Mouse (Mus musculus) forebrain, embryonic 11.5 days (tissue): Measurements from ENCODE around the gene Foxp1. TPM values are rescaled to one million over a fixed set of nuclear protein-coding genes. Genes with fewer than 3 reads are reported as not detected.

Experiments used
- ATAC-seq: fragments of 200-750 bp; cut with Nextera tagmentation; replicated peaks from 2 replicates; pipeline ENCODE4 v1.8.0; 2017; ENCODE audit warnings: moderate TSS enrichment; ENCODE audit not compliant: low FRiP score
- DNase-seq: peaks from one replicate; pipeline ENCODE4 v3.0.0-alpha.2; 2017; ENCODE audit warnings: low spot score
- H3K27ac ChIP-seq: fragments of 300-500 bp; sonication (generic); 2 replicates; pipeline ENCODE4 v1.5.1; 2014; ENCODE audit warnings: low read depth, low read length
- H3K27me3 ChIP-seq: fragments of 300-500 bp; sonication (generic); 2 replicates; pipeline ENCODE4 v1.6.1; 2014; ENCODE audit warnings: mild to moderate bottlenecking, low read length, mixed read lengths; ENCODE audit not compliant: control insufficient read depth, insufficient read depth
- H3K36me3 ChIP-seq: fragments of 300-500 bp; sonication (generic); 2 replicates; pipeline ENCODE4 v1.6.1; 2014; ENCODE audit warnings: mild to moderate bottlenecking, low read length, moderate library complexity, mixed read lengths; ENCODE audit not compliant: control insufficient read depth, insufficient read depth
- H3K4me1 ChIP-seq: fragments of 300-500 bp; sonication (generic); replicated peaks from 2 replicates; pipeline ENCODE4 v1.6.1; 2014; ENCODE audit warnings: low read length, mixed read lengths; ENCODE audit not compliant: control insufficient read depth, insufficient read depth
- H3K4me2 ChIP-seq: fragments of 300-500 bp; sonication (generic); 2 replicates; pipeline ENCODE4 v1.6.1; 2014; ENCODE audit warnings: low read depth, mild to moderate bottlenecking, low read length, moderate library complexity, mixed read lengths; ENCODE audit not compliant: severe bottlenecking
- H3K4me3 ChIP-seq: fragments of 300-500 bp; sonication (generic); 2 replicates; pipeline ENCODE4 v1.5.1; 2014; ENCODE audit warnings: low read depth, low read length
- H3K9ac ChIP-seq: fragments of 300-500 bp; sonication (generic); 2 replicates; pipeline ENCODE4 v1.6.1; 2014; ENCODE audit warnings: low read length
- H3K9me3 ChIP-seq: fragments of 300-500 bp; sonication (generic); 2 replicates; pipeline ENCODE4 v1.6.1; 2016; ENCODE audit warnings: low read length, mixed read lengths; ENCODE audit not compliant: control insufficient read depth
- WGBS: fragments of 180-500 bp; shearing (Covaris S2); extraction: QIAGEN DNeasy Blood & Tissue Kit; methylation state at CpG from one replicate; pipeline ENCODE4 v1.1.7; 2014; 5-methylcytosine and 5-hydroxymethylcytosine counted together
- polyA plus RNA-seq: library from polyadenylated mRNA; unstranded; fragments of >200 nt; fragmentation: Nextera tagmentation; extraction: Ambion mirVana; gene quantifications from 2 replicates; pipeline ENCODE4 v1.2.1, GENCODE M21; 2014

The Foxp1 gene
- polyA plus RNA-seq, 1 experiment from 2014 or later: 91.5 TPM

DNA sequence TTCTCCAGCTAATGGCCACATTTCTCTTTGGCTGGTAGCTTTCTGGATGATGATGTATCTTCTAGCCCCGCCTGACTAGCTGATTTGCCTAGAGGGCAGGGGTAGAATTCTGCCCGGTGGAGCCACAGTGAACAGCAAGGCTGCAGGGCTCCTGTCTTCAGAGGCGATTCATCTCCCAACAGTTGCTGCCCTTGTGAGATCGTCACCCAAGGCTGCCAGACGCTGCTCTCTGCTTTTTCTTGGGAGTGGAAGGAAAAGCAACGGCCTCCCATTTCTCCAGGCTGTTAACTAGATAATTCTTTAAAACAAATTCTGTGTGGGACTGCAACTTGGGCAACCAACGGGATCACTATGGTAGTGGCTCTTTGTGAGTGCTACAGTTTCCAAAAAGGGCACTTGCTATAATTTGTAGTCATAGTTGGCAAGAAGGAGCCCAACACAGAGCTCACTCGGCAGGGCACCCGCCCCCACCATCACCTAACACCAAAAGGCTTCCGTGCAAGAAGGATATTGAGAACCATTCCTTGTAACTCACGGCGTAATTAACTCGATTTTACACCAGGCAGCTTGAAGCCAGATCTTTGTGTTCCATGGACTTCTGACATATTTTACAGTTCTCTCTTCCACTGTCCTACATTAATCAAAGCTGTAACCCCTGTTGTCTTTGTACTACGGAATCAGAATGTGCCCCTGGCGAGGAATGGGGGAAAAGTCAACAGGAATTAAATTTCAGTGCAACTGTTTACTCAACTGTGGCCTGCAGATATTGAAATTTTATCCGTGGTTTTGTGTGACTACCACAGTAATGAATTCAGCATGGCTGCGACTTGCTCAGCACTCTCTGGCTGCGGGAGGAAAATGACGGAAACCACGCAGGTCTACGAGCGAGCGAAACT is 362.8 kb downstream of the Foxp1 start:
- DNase-seq (no peak), ATAC-seq (no peak)
- H3K27me3 ChIP-seq: no peaks in the 10 kb centered on the region
- H3K4me2 ChIP-seq: no peak overlapping the region
- H3K9me3 ChIP-seq: no peaks in the 10 kb centered on the region
- no peak overlapping the region for H3K27ac ChIP-seq
- no peaks in the 10 kb centered on the region for H3K36me3 ChIP-seq
- no peak overlapping the region; the same call in 1 of the 2 replicates for H3K9ac ChIP-seq
- WGBS: 73% methylated on average over 23 of the region's 23 CpGs
- H3K4me1 ChIP-seq: 0 out of 2 replicates have a peak, but pooled peaks cover 2% of the 10 kb centered on the region
- no peak overlapping the region for H3K4me3 ChIP-seq

DNA sequence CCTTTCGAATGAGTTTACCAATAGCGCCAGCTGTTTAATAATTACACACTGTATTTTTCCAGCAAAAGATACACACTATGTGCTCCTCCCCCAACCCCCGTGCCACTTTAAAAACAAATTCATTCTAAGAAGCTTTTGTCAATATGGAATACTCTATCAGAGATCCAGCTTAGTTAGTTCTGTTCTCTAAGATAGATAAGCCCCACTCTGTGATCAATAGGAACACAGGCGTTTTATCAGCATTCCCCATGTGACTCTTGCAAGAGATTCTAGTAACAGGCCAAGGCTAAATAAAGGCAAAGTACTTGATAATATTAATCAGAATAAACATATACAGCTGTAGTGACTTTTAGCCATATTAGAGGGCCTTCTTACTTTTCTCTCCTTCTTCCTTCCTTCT is 368.8 kb downstream of the Foxp1 start:
- no peak overlapping the region for H3K4me3 ChIP-seq
- H3K9ac ChIP-seq: no peak overlapping the region
- no peaks in the 10 kb centered on the region for H3K9me3 ChIP-seq
- ATAC-seq: no peak
- H3K36me3 ChIP-seq: no peaks in the 10 kb centered on the region
- 93% methylated on average over 4 of the region's 4 CpGs for WGBS
- DNase-seq: no peak
- H3K4me1 ChIP-seq: 0 out of 2 replicates have a peak, but pooled peaks cover 2% of the 10 kb centered on the region
- H3K27me3 ChIP-seq: no peaks in the 10 kb centered on the region
- H3K27ac ChIP-seq: no peak overlapping the region
- no peak overlapping the region for H3K4me2 ChIP-seq

DNA sequence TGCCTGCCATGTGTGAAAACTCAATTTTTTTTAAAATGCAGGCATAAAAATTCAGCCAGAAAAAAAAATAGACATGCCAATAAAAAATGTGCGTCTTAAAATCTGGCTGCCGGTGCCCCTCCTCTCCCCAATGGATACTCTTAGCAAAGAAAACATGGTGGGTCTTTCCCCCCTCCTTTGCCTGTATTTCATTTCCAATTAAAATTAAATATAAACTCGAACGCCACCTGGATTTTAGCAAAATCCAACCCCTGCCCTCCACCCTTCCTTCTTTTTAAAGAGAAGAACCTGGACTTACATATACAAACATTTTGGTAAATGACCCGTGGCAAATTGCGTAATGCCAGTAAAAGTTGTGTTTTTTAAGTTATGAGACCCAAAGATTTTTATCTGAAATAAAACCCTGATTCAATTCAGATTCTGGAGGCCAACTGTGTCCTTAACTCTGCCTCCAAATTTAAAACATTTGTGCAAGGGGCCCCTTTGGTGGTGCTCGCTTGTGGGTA is 376.1 kb downstream of the Foxp1 start:
- WGBS: 80% methylated on average over 7 of the region's 7 CpGs
- H3K27ac ChIP-seq: no peak overlapping the region
- no peaks in the 10 kb centered on the region for H3K36me3 ChIP-seq
- H3K4me1 ChIP-seq: no peaks in the 10 kb centered on the region
- no peaks in the 10 kb centered on the region for H3K9me3 ChIP-seq
- DNase-seq (no peak), ATAC-seq (no peak)
- H3K9ac ChIP-seq: no peak overlapping the region
- no peak overlapping the region for H3K4me2 ChIP-seq
- no peak overlapping the region for H3K4me3 ChIP-seq
- no peaks in the 10 kb centered on the region for H3K27me3 ChIP-seq

DNA sequence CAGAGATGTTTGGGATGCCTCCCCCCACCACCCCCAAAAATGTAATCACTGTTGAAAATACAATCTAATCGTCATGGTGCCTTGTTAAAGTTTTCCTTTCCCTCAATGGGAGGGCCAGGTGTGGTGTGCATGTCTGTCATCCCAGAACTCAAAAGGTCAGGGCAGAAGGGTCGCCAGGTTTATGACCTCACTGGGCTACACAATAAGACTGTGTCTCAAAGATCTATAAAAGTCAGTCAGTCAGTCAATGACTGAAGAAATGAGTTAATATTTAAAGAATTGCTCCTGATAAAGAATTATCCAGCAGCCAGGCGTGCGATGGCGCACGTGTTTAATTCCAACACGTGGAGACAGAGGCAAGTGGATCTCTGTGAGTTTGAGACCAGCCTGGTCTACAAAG is 377.5 kb downstream of the Foxp1 start:
- WGBS: 92% methylated on average over 7 of the region's 7 CpGs
- H3K9me3 ChIP-seq: no peaks in the 10 kb centered on the region
- ATAC-seq (no peak), DNase-seq (no peak)
- H3K27ac ChIP-seq: no peak overlapping the region
- H3K4me1 ChIP-seq: no peaks in the 10 kb centered on the region
- H3K36me3 ChIP-seq: no peaks in the 10 kb centered on the region
- H3K27me3 ChIP-seq: no peaks in the 10 kb centered on the region
- H3K9ac ChIP-seq: no peak overlapping the region
- no peak overlapping the region for H3K4me3 ChIP-seq
- no peak overlapping the region for H3K4me2 ChIP-seq

DNA sequence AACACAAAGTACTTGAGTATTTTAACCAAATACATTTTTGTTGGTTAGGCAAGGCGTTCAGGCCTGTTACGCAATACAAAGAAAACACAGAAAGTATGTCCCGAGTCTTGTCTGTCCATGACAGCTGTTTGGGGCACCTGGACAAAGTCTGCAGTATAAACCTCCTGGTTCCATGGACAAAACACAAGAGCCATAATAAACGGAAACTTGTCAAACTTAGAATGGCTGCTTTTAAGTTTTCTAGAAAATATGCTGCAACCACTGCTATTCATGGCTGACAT is 378.8 kb downstream of the Foxp1 start:
- WGBS: 80% methylated on average over 4 of the region's 4 CpGs
- no peaks in the 10 kb centered on the region for H3K36me3 ChIP-seq
- H3K9me3 ChIP-seq: no peaks in the 10 kb centered on the region
- H3K27me3 ChIP-seq: no peaks in the 10 kb centered on the region
- no peak overlapping the region for H3K4me3 ChIP-seq
- H3K9ac ChIP-seq: no peak overlapping the region
- DNase-seq (no peak), ATAC-seq (no peak)
- H3K4me2 ChIP-seq: no peak overlapping the region
- no peak overlapping the region for H3K27ac ChIP-seq
- no peaks in the 10 kb centered on the region for H3K4me1 ChIP-seq

DNA sequence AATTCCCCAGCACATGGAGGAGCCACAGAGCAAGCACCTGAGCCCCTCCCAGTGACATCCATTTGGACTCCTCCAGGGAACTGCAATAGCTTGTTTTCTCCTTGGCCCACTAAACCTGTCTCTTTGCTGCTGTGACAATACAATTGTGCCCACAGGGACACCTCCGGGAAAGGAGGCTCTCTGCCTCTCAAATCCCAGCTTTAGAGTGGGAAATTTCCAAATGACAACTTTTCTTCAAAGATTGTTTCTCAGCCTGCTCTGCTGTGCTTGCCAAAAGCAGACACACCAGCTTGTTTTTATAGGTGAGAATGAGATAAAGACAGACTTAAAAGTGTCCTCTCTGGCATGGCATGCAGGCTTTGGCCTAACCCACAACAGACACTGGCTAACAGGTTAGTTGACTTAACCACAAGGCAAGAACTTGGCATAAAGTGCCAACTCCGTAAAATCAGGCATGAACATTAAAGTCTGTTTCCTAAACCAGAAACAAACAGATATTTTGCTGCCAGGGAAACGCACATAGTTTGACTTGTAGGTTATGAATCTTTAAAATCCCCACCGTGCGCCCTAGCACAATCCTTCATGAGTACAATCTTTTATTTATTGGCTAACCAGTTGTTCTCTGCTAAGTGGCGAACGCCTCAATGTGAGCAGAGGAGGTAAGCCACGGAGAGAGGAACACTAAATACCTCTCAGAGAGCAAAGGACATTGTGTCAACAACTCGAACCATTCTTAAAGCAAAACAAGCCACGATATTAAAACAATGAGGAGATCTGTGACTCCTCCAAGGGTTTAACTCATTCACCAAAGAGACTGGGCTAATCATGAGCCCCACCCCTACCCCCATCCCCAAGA is 379.4 kb downstream of the Foxp1 start:
- Histone ChIP-seq H3K4me2 (no peak overlapping the region), H3K36me3 (no peaks in the 10 kb centered on the region), H3K27me3 (no peaks in the 10 kb centered on the region), H3K9me3 (no peaks in the 10 kb centered on the region), H3K27ac (no peak overlapping the region), H3K4me3 (no peak overlapping the region), H3K4me1 (no peaks in the 10 kb centered on the region), H3K9ac (no peak overlapping the region)
- ATAC-seq (no peak), DNase-seq (no peak)
- 70% methylated on average over 10 of the region's 10 CpGs for WGBS

DNA sequence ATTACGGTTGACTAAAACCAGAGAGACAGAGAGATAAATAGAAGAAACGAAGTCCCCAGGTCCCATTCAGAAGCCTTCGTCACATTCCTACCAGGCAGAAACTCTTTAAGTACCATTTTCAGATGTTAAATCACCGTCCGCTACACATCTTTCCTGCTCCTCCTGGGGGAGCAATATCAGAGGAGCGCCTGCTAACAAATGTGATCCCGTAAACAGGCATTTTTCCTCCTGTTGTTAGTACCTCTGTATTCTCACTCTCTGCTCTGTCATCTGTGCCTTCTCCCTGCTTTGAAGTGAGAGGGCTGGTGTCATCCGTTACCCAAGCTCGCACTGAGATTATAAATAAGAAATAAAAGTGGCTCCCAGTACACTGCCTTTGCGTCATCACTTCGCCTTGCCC is 384.5 kb downstream of the Foxp1 start:
- H3K4me2 ChIP-seq: no peak overlapping the region
- peaks cover 7% of the 10 kb centered on the region; the same call in 1 of the 2 replicates for H3K4me1 ChIP-seq
- H3K27ac ChIP-seq: no peak overlapping the region
- H3K36me3 ChIP-seq: no peaks in the 10 kb centered on the region
- no peak overlapping the region for H3K9ac ChIP-seq
- ATAC-seq: no peak
- 59% methylated on average over 11 of the region's 11 CpGs for WGBS
- H3K9me3 ChIP-seq: no peaks in the 10 kb centered on the region
- no peak for DNase-seq
- H3K27me3 ChIP-seq: no peaks in the 10 kb centered on the region
- no peak overlapping the region for H3K4me3 ChIP-seq

DNA sequence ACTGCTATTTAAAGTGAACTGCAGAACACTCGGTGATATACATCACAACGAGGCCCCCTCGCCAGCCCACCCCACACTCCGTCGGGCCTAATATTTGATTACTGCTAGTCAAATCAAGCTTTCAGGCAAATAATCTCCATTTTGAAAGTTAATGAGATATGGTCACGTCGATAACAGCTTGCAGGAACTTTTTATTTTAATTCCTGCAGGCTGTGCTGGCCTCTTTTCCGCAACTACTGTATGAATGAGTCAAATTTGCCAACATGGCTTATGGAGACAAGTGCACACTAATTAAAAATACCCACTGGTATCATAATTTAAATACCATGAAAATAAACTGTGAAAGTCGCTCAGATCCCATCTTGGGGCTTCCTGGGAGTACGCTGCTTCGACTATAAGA is 385.4 kb downstream of the Foxp1 start:
- peaks cover 7% of the 10 kb centered on the region; the same call in 1 of the 2 replicates for H3K4me1 ChIP-seq
- no peaks in the 10 kb centered on the region for H3K27me3 ChIP-seq
- no peaks in the 10 kb centered on the region for H3K36me3 ChIP-seq
- ATAC-seq (no peak), DNase-seq (no peak)
- WGBS: 72% methylated on average over 11 of the region's 11 CpGs
- no peak overlapping the region for H3K27ac ChIP-seq
- H3K9me3 ChIP-seq: no peaks in the 10 kb centered on the region
- no peak overlapping the region for H3K4me2 ChIP-seq
- no peak overlapping the region for H3K9ac ChIP-seq
- H3K4me3 ChIP-seq: no peak overlapping the region
